Mouse (Mus musculus): ENCODE results near the gene Islr2.

Gene Islr2

DNA sequence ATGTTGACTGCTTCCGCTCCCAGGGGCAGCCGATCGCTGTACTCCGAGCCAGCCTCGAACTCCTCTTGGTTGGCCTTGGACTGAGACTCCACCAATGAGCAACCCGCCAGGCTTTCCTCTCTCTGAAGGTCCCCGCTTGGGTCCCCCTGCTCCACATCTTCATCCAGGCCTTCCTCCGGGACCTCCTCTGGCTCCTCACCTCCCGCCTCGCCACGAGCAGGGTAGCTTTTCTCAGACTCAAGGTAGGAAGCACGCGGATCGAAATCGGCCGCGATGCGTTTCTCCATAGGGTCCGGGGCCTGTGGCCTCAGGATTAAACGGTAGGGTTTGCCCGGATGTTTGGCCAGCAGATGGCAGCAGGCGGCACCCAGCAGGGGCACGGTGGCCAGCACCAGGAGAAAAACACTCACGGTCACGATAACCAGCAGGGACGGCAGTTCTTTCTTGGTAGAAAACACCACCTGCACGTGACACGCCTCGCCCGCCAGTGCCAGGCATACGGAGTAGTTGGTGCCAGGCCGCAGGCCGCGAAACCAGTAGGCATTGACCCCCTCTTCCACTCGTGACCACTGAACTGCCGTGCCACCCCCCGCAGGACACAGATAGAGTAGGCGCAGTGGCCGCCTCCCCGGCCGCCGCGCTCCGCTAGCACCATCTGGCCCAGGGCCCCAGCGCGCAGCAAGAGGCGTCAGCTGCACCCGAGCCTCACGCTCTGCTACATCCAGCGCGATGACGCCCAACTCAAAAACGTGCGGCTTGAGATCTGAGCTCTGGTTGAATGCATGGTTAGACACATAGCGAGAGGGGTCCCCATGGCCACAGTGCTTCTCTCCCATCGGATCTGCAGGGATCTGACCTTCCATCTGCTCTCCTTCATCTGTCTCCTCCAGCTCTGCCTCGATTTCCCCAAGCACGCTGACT lies 6.1 kb downstream of the Islr2 start:
- DNase-seq (ENCODE audit: extremely low read depth, low read depth, low spot score) = no peak

DNA sequence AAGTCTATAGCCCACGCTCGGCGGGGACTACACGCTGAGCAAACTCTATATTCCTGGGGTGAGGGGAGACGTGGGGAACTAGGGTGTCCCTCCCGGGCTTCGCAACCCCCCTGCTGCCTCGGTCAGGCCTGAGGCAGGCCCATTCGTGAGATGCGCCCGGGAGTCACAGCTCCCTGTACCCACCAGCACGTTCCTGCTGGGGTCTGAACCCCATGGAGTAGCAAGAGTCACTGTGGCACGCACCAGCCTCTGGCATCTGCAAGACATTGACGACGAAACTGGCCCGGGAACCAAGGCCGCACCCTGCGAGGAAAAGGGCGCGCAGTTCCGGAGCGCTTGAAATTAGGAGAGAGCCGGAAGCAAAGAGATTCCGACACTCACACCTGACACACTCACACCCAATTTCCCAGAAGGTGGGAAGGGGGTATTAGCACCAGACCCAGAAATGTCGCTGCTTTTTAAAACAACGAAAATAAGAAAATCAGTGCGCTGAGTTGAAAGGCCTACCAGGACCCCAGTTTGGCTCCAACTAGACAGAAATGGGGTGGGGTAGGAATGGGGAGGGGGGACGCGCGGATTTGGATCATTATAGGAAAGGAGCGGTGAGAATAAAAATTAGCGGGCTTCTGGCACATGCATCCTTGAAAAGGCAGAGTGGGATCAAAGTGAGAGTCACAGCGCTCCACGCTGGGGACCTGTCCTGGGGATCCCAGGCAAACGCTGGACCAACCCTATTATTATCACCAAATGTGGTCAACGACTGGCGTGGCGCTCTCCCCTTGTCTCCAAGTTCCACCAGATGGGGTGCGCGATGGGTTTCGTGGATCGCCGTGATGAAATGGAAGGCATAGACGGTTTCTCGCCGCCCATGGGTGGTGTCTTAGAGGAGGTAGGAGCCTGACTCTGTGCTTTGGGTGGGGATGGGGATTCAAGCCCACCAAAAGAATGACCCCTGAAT lies 7.2 kb downstream of the Islr2 start:
- no peak for DNase-seq (ENCODE audit: extremely low read depth, low read depth, low spot score)

DNA sequence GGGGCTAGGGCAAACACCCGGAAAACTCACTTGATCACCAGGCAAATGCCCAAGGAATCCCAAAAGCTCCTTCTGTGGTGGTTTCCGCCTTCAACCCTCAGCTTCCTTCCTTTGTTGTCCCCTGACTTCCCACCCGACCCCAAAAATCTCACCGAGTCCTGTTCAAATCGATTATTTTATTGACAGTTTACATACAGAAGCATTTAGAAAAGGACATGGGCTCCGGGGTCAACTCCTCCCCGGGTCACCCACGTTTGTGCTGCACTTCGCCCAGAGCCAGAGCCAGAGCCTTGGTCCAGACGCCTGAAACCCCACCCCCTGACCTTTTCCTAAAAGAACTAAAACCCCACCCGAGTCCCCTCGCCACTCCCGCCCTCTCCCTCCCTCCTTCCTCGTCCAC lies 8.0 kb downstream of the Islr2 start:
- no peak for DNase-seq (ENCODE audit: extremely low read depth, low read depth, low spot score)

DNA sequence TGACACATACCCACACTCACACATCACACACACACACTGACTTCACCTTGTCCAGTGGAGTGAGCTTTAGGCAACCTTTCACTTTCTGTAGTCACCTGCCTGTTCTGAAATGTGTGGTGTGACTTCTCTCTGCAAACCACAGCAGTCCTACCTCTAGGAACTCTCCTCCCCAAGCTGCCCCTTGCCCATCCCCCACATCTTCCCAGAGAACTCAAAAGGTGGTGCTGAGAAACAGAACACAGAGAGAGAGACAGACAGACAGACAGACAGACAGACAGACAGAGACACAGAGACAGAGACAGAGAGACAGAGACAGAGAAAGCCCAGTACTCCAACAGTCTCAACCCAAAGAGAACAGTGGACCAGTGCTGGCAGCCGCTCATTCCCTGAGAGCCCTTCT lies 8.4 kb downstream of the Islr2 start:
- no peak for DNase-seq (ENCODE audit: extremely low read depth, low read depth, low spot score)

DNA sequence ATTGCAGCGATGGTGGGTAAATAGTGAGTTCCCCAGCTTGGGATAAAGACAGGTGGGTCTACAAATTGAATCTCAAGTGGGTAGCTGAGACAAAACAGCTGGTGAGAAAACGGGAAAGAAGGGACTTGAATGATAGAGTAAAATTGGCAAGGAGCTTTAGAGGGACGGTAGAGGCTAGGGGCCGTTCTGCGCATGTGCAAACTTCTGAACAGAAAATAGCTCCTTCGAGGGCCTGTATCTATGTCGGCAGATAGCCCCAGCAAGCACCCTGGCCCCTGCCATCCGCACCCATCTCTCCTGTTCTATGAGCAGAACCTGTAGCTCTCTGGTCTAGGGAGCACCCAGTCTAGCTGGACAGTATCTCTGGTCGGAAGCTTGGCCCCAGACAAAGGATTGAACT lies 9.9 kb downstream of the Islr2 start:
- no peak for DNase-seq (ENCODE audit: extremely low read depth, low read depth, low spot score)

DNA sequence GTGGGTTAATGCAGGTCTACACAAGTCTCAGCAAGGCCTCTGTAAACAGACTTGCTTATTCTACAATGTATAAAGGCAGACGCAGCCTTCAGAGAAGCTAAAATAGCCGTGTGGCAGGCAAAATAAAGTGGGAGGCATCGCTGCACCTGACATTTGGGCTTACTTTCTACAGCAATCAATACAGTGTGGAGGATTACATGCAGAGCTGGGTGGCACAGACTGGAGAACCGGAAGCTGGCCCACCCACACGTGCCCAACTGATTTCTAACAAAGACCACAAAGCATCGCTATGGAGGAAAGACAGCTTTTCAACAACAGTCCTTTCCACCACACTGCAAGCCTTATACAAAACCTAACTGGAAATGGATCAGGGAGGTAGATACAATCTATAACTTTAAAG lies 19.7 kb downstream of the Islr2 start:
- DNase-seq (ENCODE audit: extremely low read depth, low read depth, low spot score) = no peak

DNA sequence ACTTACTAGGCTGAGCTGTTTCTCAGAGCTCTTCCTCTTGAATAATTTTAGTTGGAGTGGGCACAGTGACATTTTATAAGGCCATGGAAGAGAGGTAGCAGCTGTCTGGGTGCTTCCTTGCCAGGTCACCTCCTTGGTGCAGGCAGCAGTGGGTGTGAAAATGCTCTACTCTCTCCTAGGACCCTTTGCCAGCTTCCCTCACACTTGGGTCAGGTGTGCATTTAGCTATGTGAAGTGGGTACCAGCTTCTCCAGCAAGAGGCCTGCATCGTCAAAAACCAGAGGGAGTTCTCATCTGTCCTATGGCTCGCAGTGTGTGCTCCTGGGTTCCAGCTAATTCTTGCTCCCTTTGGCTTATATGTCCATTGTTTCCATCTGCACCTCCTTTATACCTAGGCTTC lies 24.7 kb downstream of the Islr2 start:
- DNase-seq (ENCODE audit: extremely low read depth, low read depth, low spot score) = no peak

DNA sequence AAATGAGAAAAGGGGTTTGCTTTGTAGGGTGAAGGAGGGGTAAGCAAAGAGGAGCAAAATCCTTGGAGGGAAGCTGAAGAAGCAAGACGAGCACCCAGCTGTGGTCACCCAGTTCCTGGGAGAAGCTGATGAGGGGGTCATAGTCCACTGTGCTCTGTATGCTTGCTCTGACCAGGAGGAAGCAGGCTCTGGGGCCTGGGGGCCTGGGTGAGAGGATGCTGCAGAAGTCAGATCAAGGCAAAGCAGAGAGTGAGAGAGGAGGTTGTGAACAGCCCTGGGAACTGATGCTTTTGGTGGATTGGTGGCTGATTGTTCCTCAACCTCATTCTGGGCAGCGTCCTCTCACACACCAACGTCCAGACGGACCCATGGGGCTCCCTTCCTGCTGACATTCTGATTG lies 27.0 kb downstream of the Islr2 start:
- DNase-seq (ENCODE audit: extremely low read depth, low read depth, low spot score) = no peak

DNA sequence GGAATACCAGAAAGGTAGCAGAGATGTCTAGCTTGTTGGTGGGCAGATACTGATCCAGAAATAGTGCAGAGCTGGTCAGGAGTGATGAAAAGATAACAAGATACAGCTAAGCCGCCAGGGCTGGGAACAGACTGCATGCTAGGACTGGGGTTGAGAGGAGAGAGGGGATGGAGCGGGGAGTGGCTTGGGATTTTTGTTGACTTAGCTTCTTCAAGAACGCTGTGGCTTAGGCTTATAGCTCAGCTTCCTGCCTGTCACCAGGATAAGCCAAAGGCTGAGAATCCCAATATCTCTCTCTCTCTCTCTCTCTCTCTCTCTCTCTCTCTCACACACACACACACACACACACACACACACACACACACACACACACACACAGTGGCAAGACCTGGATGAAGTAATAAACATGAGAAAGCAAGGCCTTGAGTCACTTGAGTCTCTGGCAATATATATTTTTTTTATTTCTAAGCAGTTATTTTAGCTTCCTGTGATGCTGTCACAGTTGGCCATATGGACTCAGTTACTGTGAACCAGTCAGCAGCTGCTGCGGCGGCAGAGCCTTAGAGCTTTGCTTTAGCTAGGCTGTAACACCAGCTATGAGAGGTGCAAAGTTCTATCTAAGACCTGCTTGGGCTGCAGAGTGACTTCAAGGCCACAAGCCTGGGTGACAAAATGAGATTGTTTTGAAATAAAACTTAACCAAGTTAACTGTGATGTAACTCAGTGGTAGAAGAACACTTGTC lies 28.2 kb downstream of the Islr2 start:
- no peak for DNase-seq (ENCODE audit: extremely low read depth, low read depth, low spot score)

DNA sequence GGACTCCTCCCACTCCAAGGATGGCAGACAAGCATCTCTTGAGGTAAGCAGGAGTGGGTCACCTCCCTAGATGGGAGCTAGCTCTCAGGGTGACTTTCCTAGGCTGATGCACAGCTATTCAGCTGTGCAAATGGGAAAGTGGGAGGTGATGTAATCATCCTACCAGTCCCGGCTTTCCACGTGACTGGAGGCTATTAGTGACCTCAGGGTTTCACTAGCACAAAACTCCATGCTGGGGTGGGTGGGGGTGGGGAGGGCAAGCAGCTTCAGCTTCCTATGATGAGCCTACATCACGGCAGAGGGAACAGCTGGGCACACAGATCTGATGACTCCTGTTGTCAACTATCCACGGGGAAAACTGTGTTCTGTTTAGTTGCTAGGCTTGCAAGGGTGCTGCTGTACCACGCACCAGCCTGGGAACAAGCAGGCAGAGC lies 29.3 kb downstream of the Islr2 start:
- DNase-seq (ENCODE audit: extremely low read depth, low read depth, low spot score) = no peak

DNA sequence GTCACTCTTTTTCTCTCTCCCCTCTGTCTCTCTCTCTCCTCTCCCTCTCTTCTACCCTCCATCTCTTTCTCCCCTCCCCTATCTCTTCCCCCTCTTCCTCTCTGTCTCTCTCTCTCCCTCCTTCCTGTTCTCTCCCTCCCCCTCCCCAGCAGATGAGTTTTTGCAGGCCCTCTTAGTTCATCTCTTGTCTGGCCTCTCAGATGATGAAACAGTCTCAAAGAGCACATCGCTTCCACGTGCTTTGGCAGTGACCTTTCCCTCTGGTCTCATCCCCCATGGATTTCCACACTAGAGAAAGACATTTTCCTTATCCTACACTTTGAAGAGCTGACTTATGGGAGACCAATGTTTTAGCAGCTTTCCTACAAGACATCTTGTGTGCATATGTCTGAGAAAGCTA lies 31.3 kb downstream of the Islr2 start:
- DNase-seq (ENCODE audit: extremely low read depth, low read depth, low spot score) = no peak

DNA sequence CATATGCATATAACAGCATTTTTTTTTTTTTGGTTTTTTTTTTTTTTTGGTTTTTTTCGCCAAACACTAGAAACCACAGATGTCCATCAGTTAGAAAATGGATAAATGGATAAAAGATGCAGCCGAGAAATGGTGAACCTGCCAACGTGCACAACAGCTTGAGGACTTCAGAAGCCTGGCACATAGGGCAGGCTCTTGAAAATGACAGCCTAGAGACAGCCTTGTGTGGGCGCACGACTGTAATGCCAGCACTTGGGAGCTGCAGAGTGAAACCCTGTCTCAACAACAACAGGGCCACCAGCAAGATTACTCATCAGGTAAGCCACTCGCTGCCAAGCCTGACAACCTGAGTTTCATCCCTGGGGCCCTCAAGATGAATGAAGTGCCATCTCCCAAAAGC lies 34.7 kb downstream of the Islr2 start:
- DNase-seq (ENCODE audit: extremely low read depth, low read depth, low spot score) = peak; percentile 13

DNA sequence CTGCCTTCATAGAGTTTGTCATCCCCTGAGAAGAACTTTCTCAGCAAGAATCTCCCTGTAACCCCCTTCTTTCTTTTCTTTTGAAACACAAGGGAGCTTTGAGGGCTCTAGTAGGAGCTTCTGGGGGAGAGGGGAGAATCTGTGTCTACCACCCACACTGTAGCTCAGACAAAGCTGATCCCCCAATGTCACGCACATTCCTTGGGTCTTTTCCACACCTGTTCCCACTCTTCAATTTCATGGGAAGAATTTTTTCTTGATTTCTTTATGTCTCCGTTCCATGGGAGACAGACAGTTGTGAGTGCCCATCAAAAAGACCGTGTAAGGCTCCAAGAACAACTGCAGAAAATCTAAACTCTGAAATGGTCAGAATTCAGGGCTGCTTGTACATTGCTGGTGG lies 35.2 kb downstream of the Islr2 start:
- DNase-seq (ENCODE audit: extremely low read depth, low read depth, low spot score) = no peak

DNA sequence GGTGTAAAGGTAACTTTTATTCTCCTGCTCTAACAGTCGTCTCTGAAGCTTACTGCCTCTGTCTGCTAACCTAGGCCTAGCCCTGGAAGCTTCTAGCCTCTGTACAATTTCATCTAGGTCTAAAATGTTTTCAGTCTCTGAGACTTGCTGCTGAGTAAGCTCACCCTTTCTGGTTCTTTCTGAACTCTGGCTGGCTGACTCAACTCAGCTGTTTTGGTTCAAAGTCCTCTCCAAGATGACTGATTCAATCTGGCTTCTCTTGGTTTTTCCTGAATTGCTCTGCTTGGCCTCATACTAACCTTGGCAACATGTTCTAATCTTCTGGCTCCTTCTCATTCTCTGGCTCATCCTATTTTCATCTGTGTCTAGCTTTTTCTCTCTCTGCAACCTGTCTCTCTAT lies 38.3 kb downstream of the Islr2 start:
- DNase-seq (ENCODE audit: extremely low read depth, low read depth, low spot score) = no peak

DNA sequence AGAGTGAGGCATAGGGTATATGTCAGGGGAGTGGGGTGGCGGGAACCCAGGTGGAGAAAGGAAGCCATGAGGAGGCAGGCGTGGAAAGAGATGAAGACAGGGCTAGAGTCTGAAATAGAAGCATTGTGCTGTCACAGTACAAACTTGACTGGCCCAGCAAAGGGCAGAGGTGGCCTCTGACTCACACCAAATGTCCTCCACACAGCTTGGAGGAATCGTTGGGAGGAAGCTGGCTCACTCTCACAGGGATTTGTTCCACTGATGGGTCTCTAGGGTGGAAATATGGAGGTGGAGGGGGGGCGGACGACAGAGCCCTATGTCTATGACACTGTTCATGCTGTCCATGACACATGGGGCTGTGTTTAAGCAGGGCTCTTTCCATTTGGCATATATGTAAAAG lies 41.0 kb downstream of the Islr2 start:
- no peak for DNase-seq (ENCODE audit: extremely low read depth, low read depth, low spot score)

DNA sequence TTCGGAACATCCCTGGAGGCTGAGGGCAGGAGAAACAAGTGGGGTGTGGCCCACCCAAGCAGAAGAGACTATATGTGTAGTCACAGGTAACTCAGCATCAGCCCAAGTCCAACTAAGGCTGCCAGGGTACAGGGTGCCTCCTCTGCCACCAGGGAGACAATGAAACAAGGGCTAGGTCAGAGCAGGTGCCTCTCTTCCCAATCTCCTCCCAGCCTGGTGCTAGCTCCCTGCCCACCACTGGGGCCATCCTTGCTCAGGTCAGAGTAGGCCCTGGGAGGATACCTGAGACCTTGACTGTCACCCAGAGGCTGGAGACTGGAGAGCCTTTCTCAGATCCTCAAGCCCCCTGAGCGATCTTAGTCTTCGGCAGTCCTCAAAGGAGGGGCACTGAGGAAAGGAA lies 41.9 kb downstream of the Islr2 start:
- no peak for DNase-seq (ENCODE audit: extremely low read depth, low read depth, low spot score)

DNA sequence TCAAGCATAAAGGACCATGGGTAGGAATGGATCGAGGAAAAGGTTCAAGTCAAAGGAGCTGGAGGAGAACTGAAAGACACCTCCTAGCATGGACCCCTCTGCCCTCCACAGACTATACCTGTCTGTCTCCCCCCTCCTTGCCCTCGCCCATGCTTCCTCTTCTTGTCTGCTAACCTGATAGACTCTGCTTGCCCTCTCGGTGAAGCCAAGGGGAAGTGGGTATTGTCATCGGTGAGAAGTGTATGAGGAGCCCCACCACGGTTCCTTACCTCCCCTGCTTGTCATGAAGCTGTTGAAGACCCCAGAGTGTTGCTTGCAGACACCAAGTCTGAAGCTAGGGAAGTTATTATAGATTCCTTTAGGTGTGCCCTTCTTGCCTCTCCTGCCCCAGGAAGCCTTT lies 43.8 kb downstream of the Islr2 start:
- no peak for DNase-seq (ENCODE audit: extremely low read depth, low read depth, low spot score)

DNA sequence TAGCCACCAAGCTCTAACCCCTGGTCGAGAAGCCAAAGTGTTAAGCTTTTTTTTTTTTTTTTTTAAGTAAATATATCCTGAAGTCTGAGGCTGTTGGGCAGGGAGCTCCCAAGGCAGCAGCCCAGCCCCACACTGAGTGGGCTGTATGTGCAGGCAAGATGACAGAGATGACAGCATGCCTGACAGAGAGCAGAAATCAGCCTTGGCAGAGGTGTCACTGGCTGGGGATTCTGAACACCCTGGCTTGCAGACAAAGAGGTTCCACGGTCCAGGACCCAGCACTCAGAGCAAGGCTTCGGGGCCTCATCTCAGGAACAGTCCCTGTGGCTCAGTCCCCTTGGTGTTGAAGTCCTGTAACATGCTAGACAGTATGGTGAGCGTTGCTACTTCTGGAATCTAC lies 44.3 kb downstream of the Islr2 start:
- no peak for DNase-seq (ENCODE audit: extremely low read depth, low read depth, low spot score)

DNA sequence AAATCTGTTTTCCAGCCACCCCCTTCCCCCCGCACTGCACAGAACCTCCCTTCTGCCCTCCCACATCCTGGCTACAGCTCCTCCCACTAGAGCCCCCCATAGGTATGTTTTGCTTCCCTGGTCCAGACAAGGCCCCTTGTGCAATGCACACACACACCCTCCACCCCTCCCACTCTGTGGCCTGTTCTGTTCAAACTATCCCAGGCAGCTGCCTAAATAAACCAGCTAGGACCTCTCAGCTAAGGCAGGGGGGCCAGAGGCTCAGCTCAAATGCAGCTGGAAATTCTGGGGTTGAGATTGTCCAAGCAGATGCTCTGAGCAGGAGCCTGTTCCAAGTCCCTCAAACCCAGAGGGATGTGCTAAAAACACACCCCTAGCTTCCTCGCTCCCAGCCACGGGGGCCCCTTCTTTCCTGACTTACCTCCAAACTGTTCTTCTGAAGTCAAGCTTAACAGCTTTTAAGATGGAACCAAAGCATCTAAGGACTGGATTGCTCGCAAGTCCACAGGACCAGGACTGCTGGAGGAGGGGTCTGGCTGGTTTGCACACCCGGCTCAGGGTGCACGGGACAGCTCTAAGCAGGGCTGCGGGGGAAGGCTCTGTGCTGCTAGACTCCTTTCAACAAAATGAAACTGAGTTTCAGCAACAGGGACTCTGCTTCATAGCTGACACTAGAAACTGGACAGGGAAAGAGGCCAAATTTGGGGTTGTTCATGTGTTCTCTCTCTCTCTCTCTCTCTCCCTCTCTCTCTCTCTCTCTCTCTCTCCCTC lies 45.4 kb downstream of the Islr2 start:
- DNase-seq (ENCODE audit: extremely low read depth, low read depth, low spot score) = no peak

DNA sequence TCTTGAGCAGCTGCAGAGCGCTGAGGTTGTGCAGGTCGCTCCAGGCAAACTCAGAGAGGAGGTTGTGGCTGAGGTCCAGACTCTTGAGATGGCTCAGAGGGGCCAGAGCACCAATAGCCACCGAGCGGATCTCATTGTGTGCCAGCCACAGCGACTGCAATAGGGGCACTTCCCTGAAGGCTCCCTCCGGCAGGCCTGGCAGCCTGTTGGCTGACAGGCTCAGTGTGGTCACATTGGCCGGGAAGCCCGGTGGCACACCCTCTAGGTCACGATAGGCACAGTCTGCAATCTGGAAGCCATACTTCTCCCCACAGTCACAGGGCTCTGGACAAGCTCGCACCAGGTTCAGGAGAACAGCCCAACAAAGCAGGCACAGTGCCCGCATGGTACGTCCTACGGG lies 46.3 kb downstream of the Islr2 start:
- no peak for DNase-seq (ENCODE audit: extremely low read depth, low read depth, low spot score)

All from fat pad, adult 2 months (tissue).